Mouse (Mus musculus) kidney, adult 11 months (tissue): ENCODE data around the gene Zfp362.

Source experiments
- DNase-seq: peaks from one replicate; pipeline ENCODE4 v3.0.0; 2022

Zfp362 gene

DNA sequence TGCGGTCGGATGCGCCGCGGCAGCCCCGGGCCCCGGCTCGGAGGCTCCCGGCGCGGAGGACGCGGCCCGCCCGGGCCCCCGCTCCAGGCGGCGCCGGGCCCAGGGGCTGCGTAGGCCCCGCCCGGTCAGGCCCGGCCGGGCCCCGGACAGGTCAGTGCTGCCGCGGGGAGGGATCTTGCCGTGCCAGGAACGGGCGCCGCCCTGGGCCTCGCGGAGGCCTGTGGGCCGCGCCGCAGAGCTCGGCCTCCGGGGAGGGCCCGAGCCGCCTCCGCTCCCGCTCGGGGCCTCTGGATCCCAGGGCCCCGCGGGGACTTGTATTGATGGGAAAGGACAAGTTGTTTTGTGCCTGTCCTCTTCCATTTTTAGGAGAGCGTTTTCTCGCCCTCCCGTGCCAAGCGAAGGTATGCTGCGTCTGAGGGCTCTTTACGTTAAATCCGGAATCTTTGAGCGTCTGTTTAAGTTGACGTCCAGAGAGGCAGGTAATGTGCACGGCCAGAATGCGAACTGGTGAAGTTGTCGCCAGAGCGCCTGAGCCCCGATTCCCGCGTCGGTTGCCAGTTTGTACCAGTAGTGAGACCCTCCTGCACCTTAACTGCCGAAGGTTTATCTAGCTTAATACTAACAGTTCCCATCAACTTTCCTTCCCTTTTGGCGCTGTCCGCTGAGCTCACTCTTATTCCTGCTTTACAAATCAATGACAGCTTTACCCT lies 78.0 kb downstream of the Zfp362 start:
- DNase-seq = peak; percentile 73

DNA sequence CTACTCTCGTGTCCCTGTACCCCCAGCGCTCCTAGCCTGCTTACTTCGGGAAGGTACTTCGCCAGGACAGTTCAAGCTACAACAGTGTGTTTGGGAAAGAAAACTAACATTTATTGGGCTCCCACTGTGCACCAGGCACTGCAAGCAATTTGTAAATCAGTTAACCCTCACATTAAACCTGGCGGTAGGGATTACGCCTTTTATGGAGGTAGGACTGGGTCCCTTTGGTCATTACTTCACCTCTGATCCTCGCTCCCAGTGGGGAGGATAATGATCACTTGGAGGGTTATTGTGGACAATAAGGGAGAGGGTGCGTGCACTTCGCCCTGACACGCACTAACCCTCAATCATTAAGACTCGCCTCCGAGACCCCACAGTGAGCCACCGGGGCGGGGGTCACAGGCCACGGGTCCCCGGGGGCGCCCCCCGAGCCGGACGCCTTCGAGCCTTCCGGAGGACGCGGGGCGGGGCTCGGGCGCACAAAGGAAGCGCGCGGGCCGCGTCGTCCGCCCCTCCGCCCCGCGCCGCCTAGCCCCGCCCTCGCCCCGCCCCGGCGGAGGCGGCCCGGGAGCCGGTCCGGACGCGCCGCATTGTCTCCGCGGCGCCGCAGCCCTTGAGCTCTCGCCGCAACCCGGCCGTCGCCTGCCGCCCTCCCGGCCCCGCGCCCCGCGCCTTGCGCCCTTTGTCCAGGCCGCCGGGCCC lies 78.7 kb downstream of the Zfp362 start:
- peak; percentile 82 for DNase-seq

DNA sequence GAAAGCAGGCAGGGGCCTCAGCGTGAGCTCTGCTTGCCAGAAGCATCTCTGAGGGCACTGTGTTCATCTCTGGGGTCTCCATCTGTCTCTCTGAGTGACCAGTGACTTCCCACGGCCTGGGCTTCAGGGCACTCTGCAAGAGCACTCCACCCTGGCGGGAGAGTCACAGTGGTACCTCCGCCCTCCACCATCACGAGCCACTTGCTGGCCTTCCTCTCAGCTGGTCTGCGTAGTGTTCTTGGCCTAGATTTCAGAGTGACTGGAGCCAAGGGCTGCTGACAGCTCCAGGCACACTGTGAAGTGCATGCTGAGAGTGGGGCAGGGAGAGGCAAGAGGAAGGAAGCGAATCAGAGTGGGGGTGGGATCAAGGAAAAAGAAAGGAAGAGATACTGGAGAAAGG lies 81.8 kb downstream of the Zfp362 start:
- no peak for DNase-seq

DNA sequence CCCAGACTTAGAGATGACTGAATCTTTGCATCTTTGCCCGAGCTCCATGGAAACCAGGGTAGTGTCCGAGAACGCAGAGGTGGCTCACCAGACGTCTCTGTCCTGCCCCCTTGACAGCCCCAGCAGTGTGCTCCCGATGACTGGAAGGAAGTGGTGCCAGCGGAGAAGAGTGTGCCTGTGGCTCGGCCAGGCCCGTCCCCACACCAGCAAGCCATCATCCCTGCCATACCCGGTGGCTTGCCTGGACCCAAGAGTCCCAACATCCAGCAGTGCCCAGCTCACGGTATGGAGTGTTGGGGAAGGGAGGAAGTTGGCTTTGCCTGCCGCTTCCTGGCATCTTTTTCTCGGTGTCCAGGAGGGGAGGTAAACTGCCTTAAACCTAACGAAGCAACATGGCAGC lies 82.4 kb downstream of the Zfp362 start:
- DNase-seq = no peak
